In genomic region chr7:144647547-144647946, GRCm38 (mm10) we compare ENCODE assay signal across 18 mouse cellular contexts.
A peak's percentile ranks its signal among the peaks of the same experiment; 100 is the strongest.
DNase-seq lines count a peak whose midpoint lies in the region; ATAC-seq and TF ChIP-seq lines count a peak whose summit lies in the region.
"Had no signal": no experiment of that assay in that cellular context is flagged by ENCODE, and none has a peak within 500 bp of the region (broad histone marks: within the 10 kb centered on the region; RNA-seq: fewer than 3 reads in every experiment).

No protein-coding gene starts in this region.

- POLR2A ChIA-PET in Patski (lab: Charles Lee): interaction anchor here (0.7 to 3.8 kb wide), 3 partner anchors 12 to 255 kb away, joined by 5 to 28 read pairs (median 12); no protein-coding TSS in a partner anchor

- no peaks in the 10 kb centered on the region for H3K4me1 ChIP-seq in hindbrain, embryonic 16.5 days (ENCODE audit: control insufficient read depth, insufficient read depth, low read depth, low read length)
- H3K4me1 ChIP-seq in hindbrain, embryonic 14.5 days (replicated peaks; ENCODE audit: control insufficient read depth, insufficient read depth, low read length): no peaks in the 10 kb centered on the region
- H3K4me1 ChIP-seq in intestine, embryonic 16.5 days (ENCODE audit: control insufficient read depth, insufficient read depth, low read length): no peaks in the 10 kb centered on the region
- H3K4me1 ChIP-seq: heart, embryonic 15.5 days; hindbrain, embryonic 15.5 days; midbrain, embryonic 13.5 days had no signal

- peak; percentile 65 for ATAC-seq in hindbrain, embryonic 16.5 days
- ATAC-seq in hindbrain, embryonic 14.5 days (ENCODE audit: low FRiP score): no peak
- ATAC-seq in Patski: peak; percentile 88
- no peak for ATAC-seq in intestine, embryonic 16.5 days
- ATAC-seq: forebrain, embryonic 13.5 days; midbrain, embryonic 13.5 days had no signal

- peak; percentile 56 for DNase-seq in adrenal gland, postnatal 10 days
- no peak for DNase-seq in adrenal gland, postnatal 36 days
- DNase-seq in hindbrain, embryonic 14.5 days (ENCODE audit: low spot score): no peak
- peak; percentile 97 for DNase-seq in Patski (ENCODE audit: low read depth, low spot score)
- DNase-seq in cerebellum, postnatal 36 days: peak; percentile 23 to 29
- DNase-seq in embryo, embryonic 9.5 days (ENCODE audit: extremely low spot score): no peak
- DNase-seq: gastrocnemius, postnatal 10 days; lung, postnatal 14 days; right cerebral cortex, postnatal 4 days; thymus, adult 18-20 months had no signal

- no peaks in the 10 kb centered on the region for H3K36me3 ChIP-seq in hindbrain, embryonic 16.5 days (ENCODE audit: control insufficient read depth, insufficient read depth, low read length)
- H3K36me3 ChIP-seq in hindbrain, embryonic 14.5 days (replicated peaks; ENCODE audit: control insufficient read depth, insufficient read depth): no peaks in the 10 kb centered on the region
- no peaks in the 10 kb centered on the region for H3K36me3 ChIP-seq in intestine, embryonic 16.5 days (ENCODE audit: control insufficient read depth, insufficient read depth, low read length)
- H3K36me3 ChIP-seq: heart, embryonic 15.5 days; hindbrain, embryonic 15.5 days had no signal

- no peak overlapping the region for H3K4me2 ChIP-seq in hindbrain, embryonic 16.5 days (ENCODE audit: low read length)
- H3K4me2 ChIP-seq in hindbrain, embryonic 14.5 days (replicated peaks): no peak overlapping the region
- no peak overlapping the region for H3K4me2 ChIP-seq in intestine, embryonic 16.5 days (ENCODE audit: low read depth, low read length)
- H3K4me2 ChIP-seq: forebrain, embryonic 13.5 days; heart, embryonic 15.5 days; hindbrain, embryonic 15.5 days; liver, embryonic 11.5 days; midbrain, embryonic 13.5 days had no signal

- H3K27me3 ChIP-seq in hindbrain, embryonic 16.5 days (replicated peaks; ENCODE audit: control insufficient read depth, insufficient read depth, low read length): no peaks in the 10 kb centered on the region
- H3K27me3 ChIP-seq in hindbrain, embryonic 14.5 days (ENCODE audit: control insufficient read depth, insufficient read depth, low read length): no peaks in the 10 kb centered on the region
- no peaks in the 10 kb centered on the region for H3K27me3 ChIP-seq in Patski
- no peaks in the 10 kb centered on the region for H3K27me3 ChIP-seq in intestine, embryonic 16.5 days (replicated peaks; ENCODE audit: control insufficient read depth, insufficient read depth, low read length)
- H3K27me3 ChIP-seq: heart, embryonic 15.5 days; hindbrain, embryonic 15.5 days had no signal

- in situ Hi-C loops in Patski (cut with MboI; ENCODE audit: low pct_unique_long_range_greater_than_20kb): loop anchor here (5.0 kb wide), 1 partner anchor 50 kb away; no protein-coding TSS in a partner anchor

- H3K4me3 ChIP-seq in hindbrain, embryonic 16.5 days (ENCODE audit: low read length): no peak overlapping the region
- H3K4me3 ChIP-seq in hindbrain, embryonic 14.5 days (replicated peaks; ENCODE audit: low read length): no peak overlapping the region
- no peak overlapping the region for H3K4me3 ChIP-seq in intestine, embryonic 16.5 days (ENCODE audit: low read length)
- H3K4me3 ChIP-seq: forebrain, embryonic 13.5 days; heart, embryonic 15.5 days; hindbrain, embryonic 15.5 days; layer of hippocampus, adult 2 months; midbrain, embryonic 13.5 days had no signal

- TF ChIP-seq CTCF in Patski (IDR thresholded peaks at IDR 0.05): no peak

- no peak overlapping the region for H3K9ac ChIP-seq in hindbrain, embryonic 16.5 days (ENCODE audit: low read depth, low read length)
- H3K9ac ChIP-seq in hindbrain, embryonic 14.5 days: no peak overlapping the region
- H3K9ac ChIP-seq in intestine, embryonic 16.5 days (ENCODE audit: low read depth, low read length): no peak overlapping the region
- H3K9ac ChIP-seq: forebrain, embryonic 13.5 days; heart, embryonic 15.5 days; hindbrain, embryonic 15.5 days; midbrain, embryonic 13.5 days had no signal

- CTCF ChIA-PET in Patski (lab: Charles Lee): interaction anchor here (1.1 to 4.1 kb wide), 8 partner anchors 9 to 59 kb away, joined by 3 to 31 read pairs (median 4); no protein-coding TSS in a partner anchor

- H3K9me3 ChIP-seq in hindbrain, embryonic 16.5 days (ENCODE audit: control insufficient read depth, low read length): no peaks in the 10 kb centered on the region
- no peaks in the 10 kb centered on the region for H3K9me3 ChIP-seq in hindbrain, embryonic 14.5 days (ENCODE audit: control insufficient read depth, low read length)
- H3K9me3 ChIP-seq in intestine, embryonic 16.5 days (ENCODE audit: control insufficient read depth, low read length): no peaks in the 10 kb centered on the region
- H3K9me3 ChIP-seq: heart, embryonic 15.5 days; hindbrain, embryonic 15.5 days; midbrain, embryonic 13.5 days had no signal

- 72% methylated on average over 5 of the region's 5 CpGs for WGBS in hindbrain, embryonic 16.5 days
- WGBS in hindbrain, embryonic 14.5 days: 76% methylated on average over 5 of the region's 5 CpGs
- 68% methylated on average over 5 of the region's 5 CpGs for WGBS in intestine, embryonic 16.5 days

- H3K27ac ChIP-seq in hindbrain, embryonic 16.5 days (ENCODE audit: low read depth, low read length): no peak overlapping the region
- H3K27ac ChIP-seq in hindbrain, embryonic 14.5 days: no peak overlapping the region
- no peak overlapping the region for H3K27ac ChIP-seq in intestine, embryonic 16.5 days (ENCODE audit: low read length)
- H3K27ac ChIP-seq: forebrain, embryonic 13.5 days; heart, embryonic 15.5 days; hindbrain, embryonic 15.5 days; layer of hippocampus, adult 2 months; midbrain, embryonic 13.5 days had no signal

Comparison
In these comparisons a context has a peak if more than half of its experiments do, and no peak if none do; other contexts are left out.
1. DNase-seq: peak in adrenal gland, postnatal 10 days (single experiment), Patski (single experiment) and cerebellum, postnatal 36 days (2 of 2); none in adrenal gland, postnatal 36 days (0 of 2), hindbrain, embryonic 14.5 days (single experiment) and embryo, embryonic 9.5 days (single experiment).
2. ATAC-seq: peak in hindbrain, embryonic 16.5 days (single experiment) and Patski (single experiment); none in hindbrain, embryonic 14.5 days (single experiment) and intestine, embryonic 16.5 days (single experiment).